Mouse (Mus musculus): ENCODE results near the gene Sorcs1. TPM values are rescaled to one million over a fixed set of nuclear protein-coding genes. Genes with fewer than 3 reads are reported as not detected.

Gene Sorcs1
- total RNA-seq, 1 experiment from 2014 or later: 0.64 TPM

- DNase-seq: no peak
These were observed 119.7 kb downstream of the Sorcs1 start for GRCm38 (mm10) chr19:50558771-50559170.

- no peak for DNase-seq
These were observed 144.4 kb downstream of the Sorcs1 start for GRCm38 (mm10) chr19:50534031-50534430.

GRCm38 (mm10) chr19:50527835-50528234 is 150.6 kb downstream of the Sorcs1 start:
- DNase-seq: no peak

GRCm38 (mm10) chr19:50526094-50526493 is 152.4 kb downstream of the Sorcs1 start:
- DNase-seq: no peak

GRCm38 (mm10) chr19:50521943-50522342 is 156.5 kb downstream of the Sorcs1 start:
- no peak for DNase-seq

GRCm38 (mm10) chr19:50515059-50515673 is 163.3 kb downstream of the Sorcs1 start:
- DNase-seq: no peak

GRCm38 (mm10) chr19:50514309-50514830 is 164.1 kb downstream of the Sorcs1 start:
- DNase-seq: no peak

- no peak for DNase-seq
These were observed 175.6 kb downstream of the Sorcs1 start for GRCm38 (mm10) chr19:50502816-50503215.

- DNase-seq: no peak
These were observed 187.3 kb downstream of the Sorcs1 start for GRCm38 (mm10) chr19:50491121-50491520.

- no peak for DNase-seq
These were observed 187.7 kb downstream of the Sorcs1 start for GRCm38 (mm10) chr19:50490721-50491120.

- DNase-seq: no peak
These were observed 188.7 kb downstream of the Sorcs1 start for GRCm38 (mm10) chr19:50489786-50490185.

GRCm38 (mm10) chr19:50488421-50488820 is 190.0 kb downstream of the Sorcs1 start:
- DNase-seq: no peak

- DNase-seq: no peak
These were observed 190.7 kb downstream of the Sorcs1 start for GRCm38 (mm10) chr19:50487768-50488167.

- DNase-seq: no peak
These were observed 192.1 kb downstream of the Sorcs1 start for GRCm38 (mm10) chr19:50486345-50486744.

- no peak for DNase-seq
These were observed 201.7 kb downstream of the Sorcs1 start for GRCm38 (mm10) chr19:50476774-50477173.

- DNase-seq: no peak
These were observed 209.9 kb downstream of the Sorcs1 start for GRCm38 (mm10) chr19:50468592-50468991.

GRCm38 (mm10) chr19:50464811-50465210 is 213.6 kb downstream of the Sorcs1 start:
- DNase-seq: no peak

- DNase-seq: no peak
These were observed 219.9 kb downstream of the Sorcs1 start for GRCm38 (mm10) chr19:50458581-50458980.

- no peak for DNase-seq
These were observed 221.1 kb downstream of the Sorcs1 start for GRCm38 (mm10) chr19:50457275-50457892.

- DNase-seq: no peak
These were observed 237.3 kb downstream of the Sorcs1 start for GRCm38 (mm10) chr19:50441099-50441498.

GRCm38 (mm10) chr19:50440246-50440910 is 238.1 kb downstream of the Sorcs1 start:
- DNase-seq: no peak

GRCm38 (mm10) chr19:50439464-50439881 is 239.0 kb downstream of the Sorcs1 start:
- DNase-seq: no peak

- DNase-seq: peak; percentile 10
These were observed 255.5 kb downstream of the Sorcs1 start for GRCm38 (mm10) chr19:50422928-50423327.

All from adrenal gland, postnatal 25 days (tissue).